In the genomic region with DNA sequence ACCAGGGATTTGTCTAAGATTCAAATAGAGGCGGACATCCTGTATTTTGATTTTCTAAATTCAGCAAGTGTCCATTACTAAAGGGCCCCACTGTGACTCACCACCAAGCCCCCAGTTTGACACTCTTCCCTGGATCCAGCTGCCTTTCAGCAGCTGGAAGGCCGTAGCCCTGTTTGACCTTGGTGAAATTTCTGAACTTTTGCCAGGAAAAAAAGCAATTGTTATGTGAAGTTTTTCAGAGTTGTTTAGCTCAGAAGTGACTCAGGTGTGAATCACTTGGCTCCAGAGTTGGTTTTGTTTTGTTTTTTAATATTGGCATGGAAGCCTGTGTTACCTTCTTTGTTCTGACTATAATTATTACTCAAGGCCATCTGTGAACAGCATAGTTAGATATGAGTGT, we compare ENCODE assay signal across 25 mouse cellular contexts. TPM values are rescaled to one million over a fixed set of nuclear protein-coding genes. Genes with fewer than 3 reads are reported as not detected.
A peak's percentile ranks its signal among the peaks of the same experiment; 100 is the strongest.
DNase-seq lines count a peak whose midpoint lies in the region; ATAC-seq and TF ChIP-seq lines count a peak whose summit lies in the region.
"Had no signal": no experiment of that assay in that cellular context is flagged by ENCODE, and none has a peak within 500 bp of the region (broad histone marks: within the 10 kb centered on the region; RNA-seq: fewer than 3 reads in every experiment).

No protein-coding gene starts in this region.

- DNase-seq in heart, postnatal 0 days (ENCODE audit: low spot score) = peak; percentile 7
- no peak for DNase-seq in heart, adult 2 months
- peak; percentile 46 for DNase-seq in Muller cell, postnatal 12 days (ENCODE audit: inconsistent ontology term)
- peak; percentile 8 for DNase-seq in R1 (ENCODE audit: low read depth, low spot score)
- peak; percentile 18 for DNase-seq in adrenal gland, postnatal 25 days
- no peak for DNase-seq in urinary bladder, postnatal 14 days (ENCODE audit: low spot score)
- no peak for DNase-seq in cerebellum, adult 11-12 months
- DNase-seq in kidney, postnatal 14 days = no peak
- DNase-seq: cerebellum, adult 2 months; cerebellum, postnatal 14 days; gastrocnemius, postnatal 10 days; kidney, postnatal 25 days; lung, embryonic 14.5 days; lung, postnatal 36 days; right cerebral cortex, adult 18-20 months had no signal

- H3K9ac ChIP-seq in heart, postnatal 0 days (replicated peaks; ENCODE audit: low read depth, low read length) = no peak overlapping the region
- no peak overlapping the region for H3K9ac ChIP-seq in heart, adult 2 months (ENCODE audit: low read depth, low read length)
- H3K9ac ChIP-seq: forebrain, embryonic 13.5 days; hindbrain, embryonic 14.5 days; limb, embryonic 12.5 days; liver, embryonic 15.5 days; lung, embryonic 14.5 days had no signal

- 0 out of 2 replicates have a peak, but pooled peaks have one; percentile 30 for ATAC-seq in heart, postnatal 0 days (ENCODE audit: insufficient read depth, low read depth)
- ATAC-seq: activated CD4-positive, CD25-positive, alpha-beta regulatory T cell, adult 4 months; forebrain, embryonic 13.5 days; intestine, postnatal 0 days; midbrain, embryonic 16.5 days had no signal

- no peak overlapping the region for H3K27ac ChIP-seq in heart, postnatal 0 days (ENCODE audit: low read depth)
- no peak overlapping the region for H3K27ac ChIP-seq in heart, adult 2 months
- H3K27ac ChIP-seq: forebrain, embryonic 13.5 days; hindbrain, embryonic 14.5 days; left cerebral cortex, adult 2 months; limb, embryonic 12.5 days; liver, embryonic 15.5 days had no signal

- TF ChIP-seq CTCF in heart, postnatal 0 days (IDR thresholded peaks at IDR 0.05; ENCODE audit: low read depth) = no peak
- no peak for TF ChIP-seq CTCF in heart, adult 2 months (IDR thresholded peaks at IDR 0.05)

- WGBS in heart, postnatal 0 days = 67% methylated on average over 2 of the region's 2 CpGs
- WGBS in heart, adult 2 months = 40% methylated on average over 2 of the region's 2 CpGs

- intact Hi-C loops in heart, adult 2 months (cut with DNase I) = no loop called here

- no peaks in the 10 kb centered on the region for H3K79me2 ChIP-seq in heart, adult 2 months (replicated peaks; ENCODE audit: control insufficient read depth, insufficient read depth, low read length)

- H3K4me3 ChIP-seq in heart, postnatal 0 days (ENCODE audit: low read depth, low read length) = no peak overlapping the region
- no peak overlapping the region for H3K4me3 ChIP-seq in heart, adult 2 months
- H3K4me3 ChIP-seq: forebrain, embryonic 13.5 days; left cerebral cortex, adult 2 months; limb, embryonic 12.5 days; liver, embryonic 15.5 days had no signal

- H3K4me1 ChIP-seq in heart, postnatal 0 days (ENCODE audit: control insufficient read depth, insufficient read depth) = no peaks in the 10 kb centered on the region
- H3K4me1 ChIP-seq in heart, adult 2 months (ENCODE audit: control insufficient read depth, insufficient read depth, low read length) = no peaks in the 10 kb centered on the region; the same call in 1 of the 2 replicates
- H3K4me1 ChIP-seq: forebrain, embryonic 13.5 days; limb, embryonic 12.5 days; liver, embryonic 15.5 days had no signal

- H3K36me3 ChIP-seq in heart, postnatal 0 days (replicated peaks; ENCODE audit: control insufficient read depth, insufficient read depth, low read length) = no peaks in the 10 kb centered on the region
- no peaks in the 10 kb centered on the region for H3K36me3 ChIP-seq in heart, adult 2 months (ENCODE audit: control insufficient read depth, insufficient read depth, low read length)
- H3K36me3 ChIP-seq: G1E; limb, embryonic 12.5 days had no signal

- no peak overlapping the region for H3K4me2 ChIP-seq in heart, postnatal 0 days (ENCODE audit: low read depth, low read length)
- H3K4me2 ChIP-seq: forebrain, embryonic 13.5 days; hindbrain, embryonic 14.5 days; limb, embryonic 12.5 days; liver, embryonic 15.5 days; lung, embryonic 14.5 days; midbrain, embryonic 11.5 days had no signal

- no peak for TF ChIP-seq EP300 in heart, postnatal 0 days (IDR thresholded peaks at IDR 0.05; ENCODE audit: low read depth)
- no peak for TF ChIP-seq EP300 in heart, adult 2 months (IDR thresholded peaks at IDR 0.05; ENCODE audit: insufficient read depth, low read depth, low read length)

- no peaks in the 10 kb centered on the region for H3K27me3 ChIP-seq in heart, postnatal 0 days (ENCODE audit: control insufficient read depth, insufficient read depth, low read length)
- no peaks in the 10 kb centered on the region for H3K27me3 ChIP-seq in heart, adult 2 months (ENCODE audit: control insufficient read depth, insufficient read depth, low read length)
- H3K27me3 ChIP-seq: forebrain, embryonic 13.5 days; limb, embryonic 12.5 days; liver, embryonic 15.5 days had no signal

- no peaks in the 10 kb centered on the region for H3K9me3 ChIP-seq in heart, postnatal 0 days (replicated peaks; ENCODE audit: control insufficient read depth, low read length)
- H3K9me3 ChIP-seq: forebrain, embryonic 13.5 days; G1E; limb, embryonic 12.5 days; liver, embryonic 15.5 days had no signal

- no peak for TF ChIP-seq POLR2A in heart, adult 2 months (IDR thresholded peaks at IDR 0.05; ENCODE audit: insufficient read depth, low read depth, low read length)

RNA-seq across cellular contexts. Expression of gene Itih5, which starts 46.0 kb away (rescaled TPM):
- 11.3 and 42.9 TPM in 2 replicates for total RNA-seq in heart, postnatal 0 days (2014; rRNA removed; ENCODE audit: low replicate concordance)
- polyA plus RNA-seq in heart, postnatal 0 days (2015; fragmentation: Nextera tagmentation; extraction: Ambion mirVana) = 7.3 and 7.4 TPM in 2 replicates
- 1 to 10 TPM; 3.6 to 4.5 TPM for total RNA-seq in heart, adult 2 months (2021)
- polyA plus RNA-seq in heart, adult 2 months (2012; rRNA removed) = 4.3 and 8.7 TPM in 2 replicates
- total RNA-seq in adrenal gland, postnatal 25 days (2021) = 17.5 and 20.5 TPM in 2 replicates
- polyA plus RNA-seq: G1E had no signal

Comparison
In these comparisons a context has a peak if more than half of its experiments do, and no peak if none do; other contexts are left out.
1. DNase-seq: peak in heart, postnatal 0 days (single experiment), Muller cell, postnatal 12 days (single experiment), R1 (single experiment) and adrenal gland, postnatal 25 days (single experiment); none in heart, adult 2 months (0 of 2), urinary bladder, postnatal 14 days (single experiment), cerebellum, adult 11-12 months (single experiment) and kidney, postnatal 14 days (single experiment).